31 mouse cellular contexts compared by ENCODE assay signal in the genomic region with DNA sequence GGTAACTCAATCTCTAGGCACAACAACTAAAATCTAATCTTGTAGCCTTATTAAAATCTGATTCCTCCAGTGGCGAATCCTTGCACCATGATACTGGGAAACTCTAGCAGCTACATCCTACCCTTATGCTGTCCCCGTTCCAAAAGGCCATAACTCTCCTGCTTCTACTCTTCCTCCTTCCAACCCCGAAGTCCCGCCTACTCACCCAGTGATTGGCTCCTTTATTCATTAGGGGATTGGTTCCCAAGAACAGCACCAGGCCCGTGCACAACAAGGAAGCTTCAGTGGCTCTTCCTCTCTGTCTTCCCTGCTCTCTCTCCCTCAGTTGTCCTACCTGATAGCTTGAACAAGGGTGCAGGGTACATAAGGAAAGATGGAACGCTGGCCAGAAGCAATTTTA. TPM values are rescaled to one million over a fixed set of nuclear protein-coding genes. Genes with fewer than 3 reads are reported as not detected.
"Had no signal": no experiment of that assay in that cellular context is flagged by ENCODE, and none has a peak within 500 bp of the region (broad histone marks: within the 10 kb centered on the region; RNA-seq: fewer than 3 reads in every experiment).

No protein-coding gene starts in this region.

- DNase-seq: gastrocnemius, adult 2 months; gastrocnemius, postnatal 10 days; gastrocnemius, postnatal 25 days; heart, adult 18-20 months; heart, postnatal 14 days; heart, postnatal 36 days; kidney, adult 18-20 months; kidney, adult 8-10 months; kidney, postnatal 10 days; kidney, postnatal 25 days; kidney, postnatal 4 days had no signal

- H3K36me3 ChIP-seq: heart, embryonic 13.5 days; heart, embryonic 15.5 days; intestine, embryonic 15.5 days; limb, embryonic 10.5 days; limb, embryonic 12.5 days had no signal

- H3K9ac ChIP-seq: heart, embryonic 13.5 days; heart, embryonic 15.5 days; hindbrain, embryonic 14.5 days; intestine, embryonic 15.5 days; limb, embryonic 12.5 days had no signal

- H3K9me3 ChIP-seq: heart, embryonic 13.5 days; heart, embryonic 15.5 days; intestine, embryonic 15.5 days; limb, embryonic 10.5 days; limb, embryonic 12.5 days had no signal

- H3K4me3 ChIP-seq: gastrocnemius, adult 2 months; heart, embryonic 13.5 days; heart, embryonic 15.5 days; intestine, embryonic 15.5 days; layer of hippocampus, adult 2 months; left cerebral cortex, adult 2 months; limb, embryonic 10.5 days; limb, embryonic 12.5 days had no signal

- ATAC-seq: hindbrain, embryonic 16.5 days; inflammation-experienced regulatory T-cells, adult 6 months; intestine, embryonic 15.5 days; intestine, postnatal 0 days had no signal

- H3K27ac ChIP-seq: gastrocnemius, adult 2 months; heart, embryonic 13.5 days; heart, embryonic 15.5 days; hindbrain, embryonic 14.5 days; intestine, embryonic 15.5 days; layer of hippocampus, adult 2 months; left cerebral cortex, adult 2 months; limb, embryonic 10.5 days; limb, embryonic 12.5 days had no signal

- H3K4me2 ChIP-seq: heart, embryonic 11.5 days; heart, embryonic 13.5 days; heart, embryonic 15.5 days; hindbrain, embryonic 14.5 days; intestine, embryonic 15.5 days; limb, embryonic 12.5 days had no signal

- H3K27me3 ChIP-seq: heart, embryonic 13.5 days; heart, embryonic 15.5 days; intestine, embryonic 15.5 days; limb, embryonic 12.5 days had no signal

RNA-seq across cellular contexts. Expression of a gene that starts 47.3 kb away (rescaled TPM):
- total RNA-seq: gastrocnemius, adult 2 months; gastrocnemius, postnatal 10 days; gastrocnemius, postnatal 25 days; gastrocnemius, postnatal 4 days; heart, adult 18-20 months; heart, postnatal 14 days; heart, postnatal 36 days; hematopoietic stem cell, adult 5-6 weeks; layer of hippocampus, adult 2 months; layer of hippocampus, postnatal 10 days; layer of hippocampus, postnatal 25 days; left cerebral cortex, adult 2 months; left cerebral cortex, postnatal 14 days; left cerebral cortex, postnatal 36 days; liver, adult 2 months had no signal
- polyA plus RNA-seq: frontal cortex, adult 2 months had no signal
